Mouse (Mus musculus) testis, postnatal 10 days (tissue): ENCODE data around the gene Limch1.

ENCODE experiments used
- DNase-seq: peaks from one replicate; pipeline ENCODE4 v3.0.0; 2021; ENCODE audit warnings: low spot score

Gene Limch1

GRCm38 (mm10) chr5:66933134-66933804 is 187.6 kb downstream of the Limch1 start:
- DNase-seq: no peak

- DNase-seq: no peak
Observed at GRCm38 (mm10) chr5:66934585-66934984, 189.0 kb downstream of the Limch1 start.

GRCm38 (mm10) chr5:66937376-66937775 is 191.7 kb downstream of the Limch1 start:
- no peak for DNase-seq

DNA sequence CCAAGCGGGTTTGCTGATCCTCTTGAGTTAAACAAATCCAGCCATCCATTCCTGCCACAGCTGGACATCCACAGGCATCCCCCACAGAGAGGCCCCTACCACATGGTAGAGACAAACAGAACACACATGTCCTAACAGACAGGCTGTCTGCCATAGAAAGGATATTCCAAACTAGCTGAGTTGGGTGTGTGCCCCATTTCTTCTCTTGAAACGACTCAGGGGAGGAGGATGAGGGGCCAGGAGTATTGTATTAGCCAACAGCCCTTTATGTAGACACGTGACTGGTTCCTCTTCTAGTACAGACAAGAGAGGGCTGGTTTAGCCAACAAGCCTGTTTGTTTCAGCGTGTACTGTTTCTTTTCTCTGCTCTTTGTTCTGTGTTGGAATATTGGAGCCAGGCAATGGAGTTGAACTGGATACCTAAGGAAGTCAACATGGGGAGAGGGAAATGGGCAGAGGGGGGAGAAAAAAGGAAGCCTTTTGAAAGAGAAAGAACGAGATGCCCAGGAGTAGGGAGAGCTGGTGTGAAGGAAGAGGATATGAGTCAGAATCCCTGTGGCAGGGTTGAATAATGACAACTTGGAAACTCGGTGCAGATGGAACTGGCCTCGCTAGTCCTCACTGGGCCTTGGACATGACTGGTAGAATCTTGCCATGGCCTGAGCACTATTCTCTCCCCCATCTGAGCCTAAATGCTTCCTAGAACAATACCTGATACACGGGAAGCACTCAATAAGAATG is 196.3 kb downstream of the Limch1 start:
- no peak for DNase-seq

GRCm38 (mm10) chr5:66942922-66943321 is 197.3 kb downstream of the Limch1 start:
- no peak for DNase-seq

DNA sequence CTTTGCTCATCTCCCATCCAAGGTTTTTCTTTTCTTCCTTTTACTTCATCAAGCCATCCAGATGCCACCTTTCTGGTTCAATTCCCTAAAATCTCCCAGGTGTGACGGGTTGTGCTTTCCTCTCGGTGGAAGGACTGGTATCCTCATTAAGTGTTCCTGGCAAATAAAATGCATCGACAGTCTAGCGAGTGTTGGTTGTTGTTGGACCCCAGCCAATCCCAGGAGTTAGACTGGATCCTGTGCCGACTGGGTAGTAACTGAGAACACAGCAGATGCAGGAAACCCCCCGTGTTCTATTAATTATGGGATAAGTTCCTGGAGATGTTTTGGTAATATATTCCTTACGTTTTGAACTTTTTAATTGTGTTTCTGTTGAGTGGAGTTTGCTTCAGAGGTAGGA is 197.9 kb downstream of the Limch1 start:
- no peak for DNase-seq

- no peak for DNase-seq
Observed at GRCm38 (mm10) chr5:66947958-66948357, 202.3 kb downstream of the Limch1 start.

DNA sequence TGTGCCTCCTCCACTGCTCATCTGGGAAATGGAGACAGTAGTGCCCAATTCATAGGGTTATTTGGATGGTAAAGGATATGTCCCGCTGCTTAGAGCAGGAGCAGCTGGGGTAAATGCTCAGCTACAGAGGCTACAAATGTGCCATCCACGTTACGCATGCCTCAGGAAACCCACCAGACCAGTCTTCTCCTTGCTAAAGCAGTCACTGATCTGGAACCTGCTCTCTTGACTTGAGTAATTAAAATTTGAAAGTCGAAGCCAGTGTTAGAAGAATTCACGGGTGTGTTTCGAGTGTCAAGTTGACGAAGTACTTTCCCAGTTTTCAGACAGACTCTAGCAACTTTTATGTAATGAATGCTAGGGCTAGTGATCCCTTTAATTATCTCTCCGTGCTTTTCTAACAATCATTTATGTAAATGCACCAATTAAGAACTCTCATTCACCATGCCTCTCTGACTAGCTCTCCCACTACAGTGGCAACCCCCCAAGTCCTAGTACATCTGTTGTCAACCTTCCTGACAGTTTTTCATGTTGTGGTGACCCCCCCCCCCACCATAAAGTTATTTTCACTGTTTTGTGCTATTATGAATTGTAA is 203.6 kb downstream of the Limch1 start:
- DNase-seq: no peak

DNA sequence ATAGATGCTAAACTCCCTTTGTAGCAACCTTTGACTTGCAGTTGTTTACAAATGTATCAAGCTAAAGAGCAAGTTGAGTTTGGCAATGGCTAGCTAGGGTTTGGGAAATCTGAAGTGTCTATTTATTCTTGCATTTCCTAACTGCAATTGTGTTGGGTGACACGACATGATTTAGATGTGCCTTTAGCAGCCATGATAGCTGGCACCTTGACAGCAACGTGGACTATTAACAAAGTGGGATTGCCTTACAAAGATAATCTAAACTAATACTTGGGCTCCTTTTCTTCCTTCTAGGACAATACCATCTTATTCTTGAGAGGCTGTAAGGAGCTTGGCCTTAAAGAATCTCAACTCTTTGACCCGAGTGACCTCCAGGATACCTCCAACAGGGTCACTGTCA is 207.7 kb downstream of the Limch1 start:
- DNase-seq: no peak

- no peak for DNase-seq
Observed at GRCm38 (mm10) chr5:66953971-66954644, 208.5 kb downstream of the Limch1 start.

- no peak for DNase-seq
Observed at GRCm38 (mm10) chr5:66955245-66955644, 209.6 kb downstream of the Limch1 start.

- no peak for DNase-seq
Observed at GRCm38 (mm10) chr5:66957656-66958055, 212.0 kb downstream of the Limch1 start.

GRCm38 (mm10) chr5:66958118-66958517 is 212.5 kb downstream of the Limch1 start:
- no peak for DNase-seq

DNA sequence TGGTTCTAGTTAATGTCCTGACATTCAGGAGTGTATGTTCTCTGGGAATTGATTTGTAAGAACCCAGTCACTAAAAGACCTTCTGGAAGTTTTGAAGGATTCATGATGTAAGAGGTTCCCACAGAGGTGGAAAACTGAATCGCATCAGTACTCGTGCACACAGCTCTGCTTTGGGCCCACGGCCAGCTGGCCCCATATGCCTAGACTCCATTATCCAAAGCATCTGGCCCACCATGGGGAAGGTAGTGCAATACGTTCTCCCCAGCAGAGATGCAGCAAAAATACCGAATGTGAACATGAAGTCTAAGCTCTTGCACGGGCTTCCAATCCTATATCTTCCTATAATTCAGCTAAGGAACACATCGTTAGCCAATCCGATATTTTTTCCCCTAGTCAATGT is 214.3 kb downstream of the Limch1 start:
- no peak for DNase-seq

DNA sequence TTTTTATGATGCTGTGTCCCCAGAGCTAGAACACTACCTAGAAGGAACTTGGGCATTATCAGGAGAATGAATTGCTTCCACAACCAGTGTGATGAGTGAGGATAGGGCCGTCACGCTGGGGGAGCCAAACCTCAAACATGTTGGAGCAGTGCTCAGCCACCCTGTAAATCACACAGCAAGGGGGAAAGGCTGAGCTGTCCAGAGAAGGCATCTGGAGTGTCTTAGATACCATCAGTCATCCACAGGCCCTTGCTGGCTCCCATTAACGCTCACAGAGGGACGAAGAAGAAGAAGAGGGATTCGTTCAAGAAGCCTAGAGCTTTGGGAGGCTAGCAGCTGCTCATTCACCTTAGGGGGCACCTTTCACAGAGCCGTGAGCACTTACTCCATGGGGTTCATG is 219.8 kb downstream of the Limch1 start:
- no peak for DNase-seq

DNA sequence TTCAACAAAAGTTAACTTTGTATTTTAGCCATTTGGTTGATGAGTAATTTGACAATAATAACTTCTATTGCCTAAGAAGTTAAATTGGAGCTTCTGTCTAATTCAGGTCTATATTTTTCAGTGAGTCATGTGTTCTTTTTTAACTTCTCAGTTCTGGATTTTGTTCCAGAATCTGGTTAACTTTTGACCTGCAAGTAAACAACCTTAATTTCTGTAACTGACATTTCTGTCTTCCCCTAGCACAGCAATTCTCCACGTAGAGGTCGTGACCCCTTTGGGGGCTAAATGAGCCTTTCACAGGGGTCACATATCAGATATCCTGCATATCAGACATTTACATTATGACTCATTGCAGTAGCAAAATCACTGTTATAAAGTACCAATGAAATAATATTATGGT is 221.5 kb downstream of the Limch1 start:
- DNase-seq: no peak

GRCm38 (mm10) chr5:66967646-66968045 is 222.0 kb downstream of the Limch1 start:
- DNase-seq: no peak

DNA sequence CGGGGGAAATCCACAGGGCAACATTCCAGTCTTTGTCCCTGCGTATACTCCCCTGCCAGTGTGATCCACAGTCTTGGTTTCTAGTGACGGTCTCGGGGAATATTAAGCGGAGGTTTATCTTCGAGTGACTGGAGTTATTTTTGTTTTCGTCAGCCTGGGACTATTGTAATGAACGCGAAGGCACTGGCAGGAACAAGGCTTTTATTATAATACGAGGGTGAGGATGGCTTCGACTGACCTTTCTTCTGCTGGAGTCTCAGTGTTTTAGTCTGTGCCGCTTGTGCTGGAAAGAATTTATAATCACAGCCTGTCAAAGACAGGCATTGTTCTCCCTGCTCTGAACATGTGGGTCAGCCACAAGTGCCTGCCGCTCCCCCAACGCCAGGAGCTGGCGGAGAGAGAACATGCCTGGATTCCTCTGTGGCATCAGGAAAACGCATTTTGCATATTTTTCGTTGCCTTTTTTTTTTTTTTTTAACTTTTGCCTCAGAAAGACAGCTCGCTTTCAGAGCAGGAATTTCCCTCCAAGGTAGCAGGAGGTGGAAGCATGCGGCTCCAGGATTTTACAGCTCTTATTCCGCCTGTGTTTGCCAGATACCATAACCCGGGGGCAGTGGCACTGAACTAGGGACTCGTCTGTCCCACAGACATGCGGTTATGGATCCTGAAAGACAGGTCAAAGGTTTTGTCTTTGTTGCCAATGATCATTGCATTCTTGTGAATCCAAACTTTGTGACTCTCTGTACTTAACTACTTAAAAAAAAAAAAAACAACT is 222.6 kb downstream of the Limch1 start:
- peak; percentile 48 for DNase-seq

GRCm38 (mm10) chr5:66968925-66969711 is 223.5 kb downstream of the Limch1 start:
- no peak for DNase-seq

DNA sequence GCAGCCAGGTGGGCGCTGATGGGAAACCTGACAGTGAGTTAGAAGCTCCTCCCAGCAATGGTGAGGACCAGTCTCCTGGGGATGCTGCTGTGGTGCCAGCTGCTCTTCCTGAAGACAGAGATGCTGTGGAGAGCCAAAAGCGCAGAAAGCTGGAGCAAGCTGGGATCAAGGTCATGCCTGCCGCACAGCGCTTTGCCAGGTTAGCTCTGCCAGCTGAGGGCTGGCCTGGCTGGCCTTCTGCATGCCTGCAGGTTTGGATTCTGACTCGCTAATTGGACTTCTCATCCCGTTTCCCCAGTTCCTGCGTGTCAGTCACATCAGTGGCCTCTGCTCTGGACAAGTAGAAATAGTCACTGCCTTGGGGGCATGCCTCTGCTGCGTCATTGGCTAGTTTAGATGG is 230.0 kb downstream of the Limch1 start:
- DNase-seq: no peak
